Mouse (Mus musculus): ENCODE results near the gene Bod1l. TPM values are rescaled to one million over a fixed set of nuclear protein-coding genes. Genes with fewer than 3 reads are reported as not detected.
A peak's percentile ranks its signal among the peaks of the same experiment; 100 is the strongest.

Gene Bod1l
- polyA plus RNA-seq, 1 experiment from 2014 or later: 20.2 TPM

- H3K9me3 ChIP-seq: no peaks in the 10 kb centered on the region
- WGBS: 9% methylated on average over 5 of the region's 5 CpGs
- H3K9ac ChIP-seq: peak overlapping the region; percentile 85; the same call in 1 of the 2 replicates
These were observed 1.4 kb downstream of the Bod1l start for GRCm38 (mm10) chr5:41842681-41843080.

DNA sequence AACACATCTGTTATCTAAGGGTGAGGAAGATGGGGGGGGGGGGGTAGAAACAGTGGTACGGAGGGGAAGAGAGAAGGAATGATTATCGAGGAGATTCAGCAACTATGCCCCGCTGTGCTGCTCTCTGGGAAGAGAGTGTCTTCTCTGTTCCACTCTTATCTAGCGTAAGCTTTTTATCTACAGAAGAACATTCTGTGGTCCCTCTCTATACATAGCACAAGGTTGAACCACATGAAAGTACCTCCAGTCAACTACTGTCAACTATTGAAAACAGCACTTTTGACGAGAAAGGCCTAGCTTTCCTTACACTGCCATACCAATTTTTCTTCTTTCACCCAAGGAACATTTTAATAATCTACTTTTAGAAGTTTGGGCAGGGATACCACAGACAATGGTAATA is 2.4 kb downstream of the Bod1l start:
- Histone ChIP-seq H3K36me3 (no peaks in the 10 kb centered on the region), H3K27me3 (replicated peaks) (no peaks in the 10 kb centered on the region), H3K9me3 (no peaks in the 10 kb centered on the region), H3K9ac (no peak overlapping the region), H3K27ac (no peak overlapping the region), H3K4me3 (replicated peaks) (no peak overlapping the region), H3K4me1 (replicated peaks) (peaks cover 7% of the 10 kb centered on the region), H3K4me2 (replicated peaks) (no peak overlapping the region)
- no peak for ATAC-seq
- WGBS: 86% methylated on average over 5 of the region's 5 CpGs

More at GRCm38 (mm10) chr5:41842681-41843080, 1.4 kb downstream of the Bod1l start:
- Histone ChIP-seq H3K4me1 (replicated peaks) (peaks cover 7% of the 10 kb centered on the region), H3K27ac (no peak overlapping the region), H3K27me3 (replicated peaks) (no peaks in the 10 kb centered on the region), H3K4me3 (replicated peaks) (peak overlapping the region; percentile 99), H3K36me3 (no peaks in the 10 kb centered on the region), H3K4me2 (replicated peaks) (peak overlapping the region; percentile 76)
- no peak for ATAC-seq

GRCm38 (mm10) chr5:41830100-41830499 is 14.0 kb downstream of the Bod1l start:
- no peaks in the 10 kb centered on the region for H3K27me3 ChIP-seq (replicated peaks)
- H3K4me1 ChIP-seq (replicated peaks): no peaks in the 10 kb centered on the region
- H3K27ac ChIP-seq: no peak overlapping the region
- no peak for ATAC-seq
- H3K4me3 ChIP-seq (replicated peaks): no peak overlapping the region
- H3K9ac ChIP-seq: no peak overlapping the region
- H3K36me3 ChIP-seq: peaks cover 11% of the 10 kb centered on the region; the same call in 1 of the 2 replicates
- no peaks in the 10 kb centered on the region for H3K9me3 ChIP-seq
- 86% methylated on average over 2 of the region's 2 CpGs for WGBS
- no peak overlapping the region for H3K4me2 ChIP-seq (replicated peaks)

GRCm38 (mm10) chr5:41821158-41821557 is 23.0 kb downstream of the Bod1l start:
- WGBS: 89% methylated on average over 9 of the region's 9 CpGs
- Histone ChIP-seq H3K36me3 (peaks cover 36% of the 10 kb centered on the region), H3K27me3 (replicated peaks) (no peaks in the 10 kb centered on the region), H3K4me1 (replicated peaks) (no peaks in the 10 kb centered on the region), H3K4me3 (replicated peaks) (no peak overlapping the region), H3K4me2 (replicated peaks) (no peak overlapping the region), H3K9ac (no peak overlapping the region), H3K9me3 (no peaks in the 10 kb centered on the region), H3K27ac (no peak overlapping the region)
- no peak for ATAC-seq

DNA sequence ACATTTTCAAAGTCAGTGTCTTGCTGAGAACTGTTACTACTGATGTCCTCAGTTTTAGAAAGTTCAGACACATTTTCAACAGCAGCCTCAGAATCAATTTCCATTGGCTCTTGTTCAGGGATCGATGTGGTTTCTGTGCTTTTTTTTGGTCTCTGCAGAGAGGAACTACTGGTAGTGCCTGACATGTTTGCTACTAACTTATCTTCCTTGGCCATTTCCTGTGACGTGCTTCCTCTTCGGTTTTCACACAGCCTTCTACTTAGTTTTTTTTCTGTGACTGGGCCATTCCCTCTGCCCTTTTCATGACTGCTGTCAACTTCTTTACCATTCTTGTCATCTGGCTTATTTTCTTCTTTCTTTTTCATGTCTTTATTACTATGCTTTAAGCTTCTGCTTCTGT is 23.6 kb downstream of the Bod1l start:
- H3K36me3 ChIP-seq: peaks cover 36% of the 10 kb centered on the region
- ATAC-seq: no peak
- H3K4me3 ChIP-seq (replicated peaks): no peak overlapping the region
- no peaks in the 10 kb centered on the region for H3K9me3 ChIP-seq
- no peak overlapping the region for H3K4me2 ChIP-seq (replicated peaks)
- no peaks in the 10 kb centered on the region for H3K27me3 ChIP-seq (replicated peaks)
- no peaks in the 10 kb centered on the region for H3K4me1 ChIP-seq (replicated peaks)
- no peak overlapping the region for H3K9ac ChIP-seq
- H3K27ac ChIP-seq: no peak overlapping the region
- 89% methylated on average over 3 of the region's 3 CpGs for WGBS

DNA sequence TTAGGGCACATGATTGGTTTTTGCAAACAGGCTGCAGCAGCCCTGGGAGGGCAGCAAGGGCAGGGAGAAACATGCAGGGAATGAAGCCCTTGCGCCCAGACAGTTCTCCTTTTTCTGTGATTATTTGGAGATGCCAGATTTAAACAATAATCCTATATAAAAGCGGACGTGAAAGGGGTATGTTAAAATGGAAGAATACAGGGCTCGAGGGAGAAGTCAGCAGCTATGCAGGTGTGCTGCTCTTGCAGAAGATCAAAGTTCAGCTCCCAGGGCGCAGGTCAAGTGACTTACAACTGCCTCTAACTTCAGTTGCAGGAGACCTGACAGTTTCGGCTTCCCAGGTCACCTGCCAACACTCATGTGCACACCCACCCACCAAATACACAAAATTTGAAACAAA is 31.6 kb downstream of the Bod1l start:
- H3K27ac ChIP-seq: no peak overlapping the region
- ATAC-seq: no peak
- H3K4me1 ChIP-seq (replicated peaks): no peaks in the 10 kb centered on the region
- no peaks in the 10 kb centered on the region for H3K9me3 ChIP-seq
- no peaks in the 10 kb centered on the region for H3K27me3 ChIP-seq (replicated peaks)
- no peak overlapping the region for H3K9ac ChIP-seq
- no peak overlapping the region for H3K4me2 ChIP-seq (replicated peaks)
- peaks cover 4% of the 10 kb centered on the region; the same call in 1 of the 2 replicates for H3K36me3 ChIP-seq
- 83% methylated on average over 6 of the region's 6 CpGs for WGBS
- no peak overlapping the region for H3K4me3 ChIP-seq (replicated peaks)

DNA sequence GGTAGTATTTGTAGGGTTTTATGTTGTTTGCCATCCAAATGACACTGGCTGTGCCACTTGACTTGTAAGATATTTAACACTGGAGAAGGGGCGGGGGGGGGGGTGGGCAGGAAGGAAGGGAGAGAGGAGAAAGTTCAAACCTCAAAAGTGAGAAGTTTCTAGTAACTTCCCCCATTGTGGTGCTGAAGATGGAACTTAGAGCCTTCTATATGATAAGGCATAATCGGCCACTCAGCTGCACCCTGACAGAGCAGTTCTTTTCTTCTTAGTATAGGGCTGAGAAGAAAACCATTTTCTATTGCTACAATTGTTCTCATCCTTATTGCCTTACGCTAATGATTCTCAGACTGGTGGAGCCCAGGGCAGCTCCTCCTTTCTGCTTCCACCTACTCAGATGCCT is 32.8 kb downstream of the Bod1l start:
- H3K4me1 ChIP-seq (replicated peaks): no peaks in the 10 kb centered on the region
- H3K9me3 ChIP-seq: no peaks in the 10 kb centered on the region
- no peak for ATAC-seq
- no peak overlapping the region for H3K4me3 ChIP-seq (replicated peaks)
- H3K27ac ChIP-seq: no peak overlapping the region
- H3K36me3 ChIP-seq: 0 out of 2 replicates have a peak, but pooled peaks cover 3% of the 10 kb centered on the region
- 78% methylated on average over 3 of the region's 3 CpGs for WGBS
- H3K9ac ChIP-seq: no peak overlapping the region
- H3K4me2 ChIP-seq (replicated peaks): no peak overlapping the region
- H3K27me3 ChIP-seq (replicated peaks): no peaks in the 10 kb centered on the region

DNA sequence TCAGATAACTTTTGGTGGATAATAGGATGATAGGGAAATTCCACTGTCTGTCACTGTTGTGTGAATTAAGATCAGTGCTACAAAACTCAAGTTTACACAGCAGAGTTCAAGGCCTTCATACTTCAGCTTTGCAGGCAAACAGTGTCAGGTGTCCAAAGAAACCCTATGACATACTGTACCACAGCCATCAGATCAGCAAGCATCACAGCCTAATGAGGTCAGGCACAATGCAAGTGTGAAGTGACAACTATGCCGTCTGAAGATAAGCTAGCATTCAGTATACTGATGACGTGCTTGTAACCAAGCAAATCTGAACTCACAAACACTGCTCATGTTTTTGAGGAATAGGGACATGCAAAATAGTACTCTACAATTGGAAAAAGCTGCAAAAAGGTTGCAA is 36.7 kb downstream of the Bod1l start:
- no peak overlapping the region for H3K4me3 ChIP-seq (replicated peaks)
- WGBS: 92% methylated on average over 2 of the region's 2 CpGs
- H3K36me3 ChIP-seq: 0 out of 2 replicates have a peak, but pooled peaks cover 5% of the 10 kb centered on the region

GRCm38 (mm10) chr5:41806176-41806575 is 37.9 kb downstream of the Bod1l start:
- Histone ChIP-seq H3K27ac (no peak overlapping the region), H3K36me3 (0 out of 2 replicates have a peak, but pooled peaks cover 5% of the 10 kb centered on the region), H3K4me2 (replicated peaks) (no peak overlapping the region), H3K4me3 (replicated peaks) (no peak overlapping the region), H3K9ac (no peak overlapping the region), H3K9me3 (no peaks in the 10 kb centered on the region), H3K4me1 (replicated peaks) (no peaks in the 10 kb centered on the region), H3K27me3 (replicated peaks) (no peaks in the 10 kb centered on the region)
- WGBS: 93% methylated on average over 5 of the region's 5 CpGs
- no peak for ATAC-seq

More for the DNA sequence above, 36.7 kb downstream of the Bod1l start:
- Histone ChIP-seq H3K4me1 (replicated peaks) (no peaks in the 10 kb centered on the region), H3K9ac (no peak overlapping the region), H3K9me3 (no peaks in the 10 kb centered on the region), H3K27ac (no peak overlapping the region), H3K27me3 (replicated peaks) (no peaks in the 10 kb centered on the region), H3K4me2 (replicated peaks) (no peak overlapping the region)
- no peak for ATAC-seq

- Histone ChIP-seq H3K4me2 (replicated peaks) (no peak overlapping the region), H3K4me3 (replicated peaks) (no peak overlapping the region), H3K4me1 (replicated peaks) (no peaks in the 10 kb centered on the region), H3K9ac (no peak overlapping the region), H3K9me3 (no peaks in the 10 kb centered on the region), H3K27me3 (replicated peaks) (no peaks in the 10 kb centered on the region), H3K36me3 (0 out of 2 replicates have a peak, but pooled peaks cover 5% of the 10 kb centered on the region), H3K27ac (no peak overlapping the region)
- no peak for ATAC-seq
- WGBS: 88% methylated on average over 2 of the region's 2 CpGs
These were observed 39.0 kb downstream of the Bod1l start for GRCm38 (mm10) chr5:41805085-41805484.

DNA sequence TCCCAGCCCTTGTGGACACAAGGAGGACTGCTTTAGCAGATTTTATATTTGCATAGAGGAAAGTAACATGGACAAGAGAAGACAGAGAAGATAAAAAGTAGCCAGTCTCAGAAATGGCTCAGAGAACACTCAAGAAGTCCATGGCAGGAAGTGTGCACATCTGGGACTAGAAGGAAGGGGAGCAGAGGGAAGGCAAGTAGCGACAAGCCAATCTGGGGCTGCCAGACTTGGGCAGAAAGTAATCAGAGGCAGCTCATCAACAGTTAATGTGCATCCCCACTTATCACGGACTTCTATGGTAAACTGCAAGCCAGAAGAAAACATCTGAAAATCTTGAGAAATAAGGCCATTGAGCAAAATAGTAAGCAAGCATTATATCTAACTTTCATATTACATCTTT is 39.5 kb downstream of the Bod1l start:
- H3K9me3 ChIP-seq: no peaks in the 10 kb centered on the region
- H3K36me3 ChIP-seq: 0 out of 2 replicates have a peak, but pooled peaks cover 5% of the 10 kb centered on the region
- H3K9ac ChIP-seq: no peak overlapping the region
- no peaks in the 10 kb centered on the region for H3K27me3 ChIP-seq (replicated peaks)
- no peak for ATAC-seq
- H3K4me3 ChIP-seq (replicated peaks): no peak overlapping the region
- H3K4me2 ChIP-seq (replicated peaks): no peak overlapping the region
- no peak overlapping the region for H3K27ac ChIP-seq
- H3K4me1 ChIP-seq (replicated peaks): no peaks in the 10 kb centered on the region
- WGBS: 77% methylated on average over 2 of the region's 2 CpGs

DNA sequence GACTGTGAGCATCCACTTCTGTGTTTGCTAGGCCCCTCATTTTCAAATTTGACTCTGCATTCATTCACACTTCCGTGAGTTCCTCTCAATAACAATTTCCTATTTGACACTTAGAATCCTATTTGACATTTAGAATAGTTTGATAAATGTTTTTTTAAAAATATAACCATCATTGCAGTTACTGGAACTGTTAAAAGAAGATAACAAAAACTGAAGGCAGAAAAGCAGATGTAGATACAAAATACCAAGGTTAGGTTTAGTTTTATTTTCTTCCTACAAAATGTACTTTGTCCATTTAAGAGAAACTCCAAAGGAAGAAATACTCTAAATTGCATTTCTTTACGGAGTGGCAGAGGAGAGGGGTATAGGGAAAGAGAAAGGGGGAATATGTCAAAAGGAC is 42.5 kb downstream of the Bod1l start:
- H3K9ac ChIP-seq: no peak overlapping the region
- WGBS: 96% methylated on average over 2 of the region's 2 CpGs
- H3K4me2 ChIP-seq (replicated peaks): no peak overlapping the region
- no peak overlapping the region for H3K27ac ChIP-seq
- H3K4me1 ChIP-seq (replicated peaks): no peaks in the 10 kb centered on the region
- peaks cover 7% of the 10 kb centered on the region; the same call in 1 of the 2 replicates for H3K36me3 ChIP-seq
- no peaks in the 10 kb centered on the region for H3K27me3 ChIP-seq (replicated peaks)
- no peak for ATAC-seq
- no peak overlapping the region for H3K4me3 ChIP-seq (replicated peaks)
- no peaks in the 10 kb centered on the region for H3K9me3 ChIP-seq

GRCm38 (mm10) chr5:41794434-41794833 is 49.7 kb downstream of the Bod1l start:
- H3K9ac ChIP-seq: no peak overlapping the region
- H3K4me3 ChIP-seq (replicated peaks): no peak overlapping the region
- H3K4me2 ChIP-seq (replicated peaks): no peak overlapping the region
- H3K4me1 ChIP-seq (replicated peaks): no peaks in the 10 kb centered on the region
- no peak for ATAC-seq
- H3K36me3 ChIP-seq: peaks cover 11% of the 10 kb centered on the region; the same call in 1 of the 2 replicates
- no peaks in the 10 kb centered on the region for H3K27me3 ChIP-seq (replicated peaks)
- H3K9me3 ChIP-seq: no peaks in the 10 kb centered on the region
- H3K27ac ChIP-seq: no peak overlapping the region

Data from intestine, embryonic 15.5 days (tissue).